Mouse (Mus musculus) gastrocnemius, adult 18-20 months (tissue): ENCODE measurements at regions not wholly inside any gene's neighbourhood (a gene's known extent, or its start where the extent isn't known, plus 50 kb on each side); places are given as distances from the start of the nearest gene placed in this dataset.

Source experiments
- DNase-seq: peaks from one replicate; pipeline ENCODE4 v3.0.0; 2021; ENCODE audit warnings: low spot score

GRCm38 (mm10) chr2:59406976-59407375, 77.5 kb upstream of the Dapl1 start:
- no peak for DNase-seq

GRCm38 (mm10) chr2:59407512-59407988, 76.9 kb upstream of the Dapl1 start:
- no peak for DNase-seq

GRCm38 (mm10) chr2:59408040-59408587, 76.3 kb upstream of the Dapl1 start:
- no peak for DNase-seq

- DNase-seq: no peak
Observed at GRCm38 (mm10) chr2:59414612-59415011, 69.8 kb upstream of the Dapl1 start.

GRCm38 (mm10) chr2:59416491-59417195, 67.8 kb upstream of the Dapl1 start:
- DNase-seq: no peak

GRCm38 (mm10) chr2:59417384-59417955, 67.0 kb upstream of the Dapl1 start:
- no peak for DNase-seq

GRCm38 (mm10) chr2:59420496-59420895, 64.0 kb upstream of the Dapl1 start:
- no peak for DNase-seq

- DNase-seq: no peak
Observed at GRCm38 (mm10) chr2:59422291-59423242, 61.9 kb upstream of the Dapl1 start.

GRCm38 (mm10) chr2:59424205-59424604, 60.2 kb upstream of the Dapl1 start:
- DNase-seq: no peak

GRCm38 (mm10) chr2:59424729-59425128, 59.7 kb upstream of the Dapl1 start:
- DNase-seq: no peak

- DNase-seq: no peak
Observed at GRCm38 (mm10) chr2:59425876-59426275, 58.6 kb upstream of the Dapl1 start.

- DNase-seq: no peak
Observed at GRCm38 (mm10) chr2:59431466-59431865, 53.0 kb upstream of the Dapl1 start.

GRCm38 (mm10) chr2:59431867-59432266, 52.6 kb upstream of the Dapl1 start:
- peak; percentile 50 for DNase-seq
